8 mouse cellular contexts compared by ENCODE assay signal in genomic region chr13:40854451-40855058, GRCm38 (mm10). TPM values are rescaled to one million over a fixed set of nuclear protein-coding genes. Genes with fewer than 3 reads are reported as not detected.
DNase-seq lines count a peak whose midpoint lies in the region; ATAC-seq and TF ChIP-seq lines count a peak whose summit lies in the region.

No protein-coding gene starts in this region.

- H3K4me2 ChIP-seq in lung, embryonic 16.5 days (ENCODE audit: low read depth, low read length) = peak overlapping the region; percentile 70

- peak overlapping the region; percentile 73 for H3K4me3 ChIP-seq in brown adipose tissue, adult 24 weeks (ENCODE audit: insufficient read depth, low read depth, low read length)
- H3K4me3 ChIP-seq in kidney, adult 2 months (ENCODE audit: insufficient read depth, low read depth, low read length) = peak overlapping the region; percentile 47
- H3K4me3 ChIP-seq in lung, embryonic 16.5 days (ENCODE audit: low read length) = peak overlapping the region; percentile 49
- no peak overlapping the region; the same call in 1 of the 2 replicates for H3K4me3 ChIP-seq in thymus, adult 2 months (ENCODE audit: control insufficient read depth, insufficient read depth, low read length)

- peak overlapping the region; percentile 96 for H3K27ac ChIP-seq in brown adipose tissue, adult 24 weeks (replicated peaks; ENCODE audit: low read depth, low read length)
- H3K27ac ChIP-seq in kidney, adult 2 months (ENCODE audit: insufficient read depth, low read depth, low read length) = peak overlapping the region; percentile 91
- no peak overlapping the region for H3K27ac ChIP-seq in lung, embryonic 16.5 days (ENCODE audit: low read length)
- no peak overlapping the region for H3K27ac ChIP-seq in thymus, adult 2 months (ENCODE audit: control insufficient read depth, insufficient read depth, low read length)

- peak; percentile 54 for DNase-seq in adrenal gland, postnatal 14 days
- no peak for DNase-seq in adrenal gland, postnatal 25 days
- peak; percentile 74 to 81 for DNase-seq in heart, adult 9 months (ENCODE audit: low spot score in 2 of 2)
- DNase-seq in kidney, adult 2 months = peak; percentile 92
- peak; percentile 16 for DNase-seq in ovary, postnatal 36 days (ENCODE audit: low spot score)
- DNase-seq in thymus, adult 2 months = no peak

- no peak for TF ChIP-seq POLR2A in kidney, adult 2 months (IDR thresholded peaks at IDR 0.05; ENCODE audit: low read depth, low read length)
- TF ChIP-seq POLR2A in thymus, adult 2 months (IDR thresholded peaks at IDR 0.05; ENCODE audit: control insufficient read depth, extremely low read depth, insufficient read depth, low read length, poor library complexity) = no peak

- H3K9me3 ChIP-seq in lung, embryonic 16.5 days (ENCODE audit: control insufficient read depth, low read length) = no peaks in the 10 kb centered on the region

- no peak for TF ChIP-seq CTCF in kidney, adult 2 months (conservative IDR thresholded peaks at IDR 0.05; ENCODE audit: insufficient read depth, insufficient read length, low read depth, low read length)
- no peak for TF ChIP-seq CTCF in thymus, adult 2 months (IDR thresholded peaks at IDR 0.05; ENCODE audit: borderline replicate concordance, control insufficient read depth, extremely low read depth, insufficient read depth, low read length, poor library complexity)

- peaks cover 2% of the 10 kb centered on the region; the same call in 1 of the 2 replicates for H3K4me1 ChIP-seq in brown adipose tissue, adult 24 weeks (ENCODE audit: control insufficient read depth, insufficient read depth, insufficient read length, low read length)
- peaks cover 21% of the 10 kb centered on the region for H3K4me1 ChIP-seq in kidney, adult 2 months (ENCODE audit: control insufficient read depth, insufficient read depth, low read length)
- H3K4me1 ChIP-seq in lung, embryonic 16.5 days (replicated peaks; ENCODE audit: control insufficient read depth, insufficient read depth, low read length) = peaks cover 4% of the 10 kb centered on the region
- no peaks in the 10 kb centered on the region for H3K4me1 ChIP-seq in thymus, adult 2 months (replicated peaks; ENCODE audit: control insufficient read depth, insufficient read depth, low read length)

- WGBS in kidney, adult 2 months = under 1% methylated on average over 13 of the region's 13 CpGs
- under 1% methylated on average over 13 of the region's 13 CpGs for WGBS in lung, embryonic 16.5 days
- 3% methylated on average over 13 of the region's 13 CpGs for WGBS in thymus, adult 2 months

- H3K36me3 ChIP-seq in kidney, adult 2 months (ENCODE audit: control insufficient read depth, insufficient read depth, low read length) = no peaks in the 10 kb centered on the region
- H3K36me3 ChIP-seq in lung, embryonic 16.5 days (ENCODE audit: control insufficient read depth, insufficient read depth, low read length) = no peaks in the 10 kb centered on the region
- no peaks in the 10 kb centered on the region for H3K36me3 ChIP-seq in thymus, adult 2 months (ENCODE audit: control insufficient read depth, insufficient read depth, low read length)

- no peaks in the 10 kb centered on the region for H3K27me3 ChIP-seq in kidney, adult 2 months (replicated peaks; ENCODE audit: control insufficient read depth, insufficient read depth, low read length)
- no peaks in the 10 kb centered on the region for H3K27me3 ChIP-seq in lung, embryonic 16.5 days (ENCODE audit: control insufficient read depth, insufficient read depth, low read depth, low read length)
- no peaks in the 10 kb centered on the region; the same call in 1 of the 2 replicates for H3K27me3 ChIP-seq in thymus, adult 2 months (ENCODE audit: control insufficient read depth, insufficient read depth, low read length)

- H3K9ac ChIP-seq in lung, embryonic 16.5 days (ENCODE audit: low read length) = peak overlapping the region; percentile 50

- peak; percentile 93 for ATAC-seq in lung, embryonic 16.5 days (ENCODE audit: low read depth)

RNA-seq across cellular contexts. Expression of gene Gcnt2, which starts 5.0 kb away (rescaled TPM):
- total RNA-seq in adrenal gland, postnatal 14 days (2021) = 11.3 and 13.1 TPM in 2 replicates
- 7.2 and 7.3 TPM in 2 replicates for total RNA-seq in adrenal gland, postnatal 25 days (2021)
- polyA plus RNA-seq in brown adipose tissue, adult 24 weeks (2012; ENCODE audit: insufficient read depth, insufficient read length, missing spikeins) = 5.3 and 7.0 TPM in 2 replicates
- 8.4 and 9.2 TPM in 2 replicates for polyA plus RNA-seq in kidney, adult 2 months (2012; rRNA removed)
- polyA plus RNA-seq in lung, embryonic 16.5 days (2015; fragmentation: Nextera tagmentation; extraction: Ambion mirVana) = 4.3 and 4.5 TPM in 2 replicates
- polyA plus RNA-seq in thymus, adult 2 months (2012; rRNA removed) = 1.2 TPM in 2 replicates

Comparison
In these comparisons a context has a peak if more than half of its experiments do, and no peak if none do; other contexts are left out.
1. DNase-seq: peak in adrenal gland, postnatal 14 days (single experiment), heart, adult 9 months (2 of 2), kidney, adult 2 months (single experiment) and ovary, postnatal 36 days (single experiment); none in adrenal gland, postnatal 25 days (single experiment) and thymus, adult 2 months (single experiment).
2. H3K27ac ChIP-seq: peak in brown adipose tissue, adult 24 weeks (single experiment) and kidney, adult 2 months (single experiment); none in lung, embryonic 16.5 days (single experiment) and thymus, adult 2 months (single experiment).